Mouse (Mus musculus): ENCODE measurements around the gene Tmem175. TPM values are rescaled to one million over a fixed set of nuclear protein-coding genes. Genes with fewer than 3 reads are reported as not detected.

Tmem175 gene
- polyA plus RNA-seq, 1 experiment from 2014 or later = 27.8 TPM

- TF ChIP-seq CTCF (IDR thresholded peaks at IDR 0.05; ENCODE audit: low read depth) = no peak
- ATAC-seq (replicated peaks; ENCODE audit: low FRiP score, low read depth) = no peak
- DNase-seq (ENCODE audit: low spot score) = no peak
- H3K27me3 ChIP-seq (ENCODE audit: insufficient read depth, low read length) = no peaks in the 10 kb centered on the region
- no peak overlapping the region for H3K27ac ChIP-seq
- H3K36me3 ChIP-seq (ENCODE audit: insufficient read depth, low read length) = peaks cover 47% of the 10 kb centered on the region
- H3K9ac ChIP-seq (ENCODE audit: low read depth, low read length) = no peak overlapping the region
- H3K4me2 ChIP-seq (ENCODE audit: low read length) = no peak overlapping the region
- no peaks in the 10 kb centered on the region for H3K9me3 ChIP-seq (replicated peaks; ENCODE audit: low read length)
- WGBS = 83% methylated on average over 5 of the region's 5 CpGs
- H3K4me1 ChIP-seq (replicated peaks; ENCODE audit: insufficient read depth, low read length) = no peaks in the 10 kb centered on the region
- no peak overlapping the region for H3K4me3 ChIP-seq (replicated peaks; ENCODE audit: low read depth, low read length)
Observed at GRCm38 (mm10) chr5:108651136-108651720, 21.7 kb downstream of the Tmem175 start.

- Histone ChIP-seq H3K9me3 (replicated peaks; ENCODE audit: low read length) (no peaks in the 10 kb centered on the region), H3K27ac (no peak overlapping the region), H3K4me3 (replicated peaks; ENCODE audit: low read depth, low read length) (no peak overlapping the region), H3K27me3 (ENCODE audit: insufficient read depth, low read length) (no peaks in the 10 kb centered on the region), H3K36me3 (ENCODE audit: insufficient read depth, low read length) (peaks cover 44% of the 10 kb centered on the region), H3K4me2 (ENCODE audit: low read length) (no peak overlapping the region), H3K9ac (ENCODE audit: low read depth, low read length) (no peak overlapping the region), H3K4me1 (replicated peaks; ENCODE audit: insufficient read depth, low read length) (no peaks in the 10 kb centered on the region)
- TF ChIP-seq CTCF (IDR thresholded peaks at IDR 0.05; ENCODE audit: low read depth) = peak; percentile 82
- DNase-seq (ENCODE audit: low spot score) (peak; percentile 73), ATAC-seq (replicated peaks; ENCODE audit: low FRiP score, low read depth) (peak; percentile 40; the same call in 1 of the 2 replicates)
- WGBS = 60% methylated on average over 1 of the region's 1 CpGs
Observed at GRCm38 (mm10) chr5:108651823-108652222, 22.3 kb downstream of the Tmem175 start.

GRCm38 (mm10) chr5:108653341-108653740 lies 23.8 kb downstream of the Tmem175 start:
- Histone ChIP-seq H3K36me3 (ENCODE audit: insufficient read depth, low read length) (peaks cover 39% of the 10 kb centered on the region), H3K27ac (no peak overlapping the region), H3K4me2 (ENCODE audit: low read length) (no peak overlapping the region), H3K9me3 (replicated peaks; ENCODE audit: low read length) (no peaks in the 10 kb centered on the region), H3K4me3 (replicated peaks; ENCODE audit: low read depth, low read length) (no peak overlapping the region), H3K4me1 (replicated peaks; ENCODE audit: insufficient read depth, low read length) (no peaks in the 10 kb centered on the region), H3K27me3 (ENCODE audit: insufficient read depth, low read length) (no peaks in the 10 kb centered on the region), H3K9ac (ENCODE audit: low read depth, low read length) (no peak overlapping the region)
- no peak for TF ChIP-seq CTCF (IDR thresholded peaks at IDR 0.05; ENCODE audit: low read depth)
- DNase-seq (ENCODE audit: low spot score) (no peak), ATAC-seq (replicated peaks; ENCODE audit: low FRiP score, low read depth) (no peak)
- WGBS = 85% methylated on average over 6 of the region's 6 CpGs

- Histone ChIP-seq H3K4me3 (replicated peaks; ENCODE audit: low read depth, low read length) (no peak overlapping the region), H3K9ac (ENCODE audit: low read depth, low read length) (no peak overlapping the region), H3K36me3 (ENCODE audit: insufficient read depth, low read length) (peaks cover 39% of the 10 kb centered on the region), H3K4me1 (replicated peaks; ENCODE audit: insufficient read depth, low read length) (no peaks in the 10 kb centered on the region), H3K9me3 (replicated peaks; ENCODE audit: low read length) (no peaks in the 10 kb centered on the region), H3K27ac (no peak overlapping the region), H3K27me3 (ENCODE audit: insufficient read depth, low read length) (no peaks in the 10 kb centered on the region), H3K4me2 (ENCODE audit: low read length) (no peak overlapping the region)
- no peak for TF ChIP-seq CTCF (IDR thresholded peaks at IDR 0.05; ENCODE audit: low read depth)
- ATAC-seq (replicated peaks; ENCODE audit: low FRiP score, low read depth) (no peak), DNase-seq (ENCODE audit: low spot score) (no peak)
- 91% methylated on average over 10 of the region's 10 CpGs for WGBS
Observed at GRCm38 (mm10) chr5:108654444-108654990, 24.9 kb downstream of the Tmem175 start.

GRCm38 (mm10) chr5:108655381-108655780 lies 25.8 kb downstream of the Tmem175 start:
- ATAC-seq (replicated peaks; ENCODE audit: low FRiP score, low read depth) (no peak), DNase-seq (ENCODE audit: low spot score) (no peak)
- no peak overlapping the region for H3K9ac ChIP-seq (ENCODE audit: low read depth, low read length)
- no peaks in the 10 kb centered on the region for H3K27me3 ChIP-seq (ENCODE audit: insufficient read depth, low read length)
- peaks cover 39% of the 10 kb centered on the region for H3K36me3 ChIP-seq (ENCODE audit: insufficient read depth, low read length)
- TF ChIP-seq CTCF (IDR thresholded peaks at IDR 0.05; ENCODE audit: low read depth) = no peak
- no peak overlapping the region for H3K4me3 ChIP-seq (replicated peaks; ENCODE audit: low read depth, low read length)
- H3K9me3 ChIP-seq (replicated peaks; ENCODE audit: low read length) = no peaks in the 10 kb centered on the region
- H3K4me1 ChIP-seq (replicated peaks; ENCODE audit: insufficient read depth, low read length) = peaks cover 4% of the 10 kb centered on the region
- no peak overlapping the region for H3K27ac ChIP-seq
- no peak overlapping the region for H3K4me2 ChIP-seq (ENCODE audit: low read length)
- WGBS = 97% methylated on average over 9 of the region's 9 CpGs

- H3K9ac ChIP-seq (ENCODE audit: low read depth, low read length) = no peak overlapping the region
- H3K27me3 ChIP-seq (ENCODE audit: insufficient read depth, low read length) = no peaks in the 10 kb centered on the region
- H3K4me2 ChIP-seq (ENCODE audit: low read length) = no peak overlapping the region
- H3K4me3 ChIP-seq (replicated peaks; ENCODE audit: low read depth, low read length) = no peak overlapping the region
- no peak for ATAC-seq (replicated peaks; ENCODE audit: low FRiP score, low read depth)
- 88% methylated on average over 15 of the region's 15 CpGs for WGBS
- H3K27ac ChIP-seq = no peak overlapping the region
- H3K4me1 ChIP-seq (replicated peaks; ENCODE audit: insufficient read depth, low read length) = peaks cover 4% of the 10 kb centered on the region
- no peaks in the 10 kb centered on the region for H3K9me3 ChIP-seq (replicated peaks; ENCODE audit: low read length)
- peaks cover 34% of the 10 kb centered on the region for H3K36me3 ChIP-seq (ENCODE audit: insufficient read depth, low read length)
- no peak for TF ChIP-seq CTCF (IDR thresholded peaks at IDR 0.05; ENCODE audit: low read depth)
- no peak for DNase-seq (ENCODE audit: low spot score)
Observed at GRCm38 (mm10) chr5:108655891-108656650, 26.5 kb downstream of the Tmem175 start.
